Mouse (Mus musculus) megakaryocyte, embryonic 14.5 days (primary cell): Measurements from ENCODE around the gene Sbk2. TPM values are rescaled to one million over a fixed set of nuclear protein-coding genes. Genes with fewer than 3 reads are reported as not detected.
"Not testable (repeated sequence)": the region's sequence is repeated elsewhere in the genome, so short reads cannot be mapped to it uniquely, and the experiment has no call there.

Source experiments
- H3K27me3 ChIP-seq: replicated peaks from 2 replicates; pipeline ENCODE3; 2012; ENCODE audit warnings: inconsistent platforms
- H3K36me3 ChIP-seq: replicated peaks from 2 replicates; pipeline ENCODE3; 2012; ENCODE audit warnings: low read length, inconsistent platforms, mixed read lengths
- H3K4me1 ChIP-seq: 2 replicates; pipeline ENCODE4 v1.6.1; 2012; ENCODE audit warnings: inconsistent platforms
- H3K4me3 ChIP-seq: replicated peaks from 2 replicates; pipeline ENCODE3; 2012; ENCODE audit warnings: moderate library complexity, mild to moderate bottlenecking, inconsistent platforms
- H3K9me3 ChIP-seq: 2 replicates; pipeline ENCODE4 v1.6.1; 2012; ENCODE audit warnings: inconsistent platforms
- FLI1 ChIP-seq: IDR thresholded peaks from 2 replicates; pipeline ENCODE4 v1.6.1; 2012; ENCODE audit warnings: low read length, inconsistent platforms, mixed read lengths
- GATA1 ChIP-seq: IDR thresholded peaks from 3 replicates; pipeline ENCODE4 v1.6.1; 2012; ENCODE audit warnings: mixed read lengths, low read length, inconsistent platforms, borderline replicate concordance
- polyA plus RNA-seq: library from polyadenylated mRNA; stranded (reverse); fragments of >175 nt; gene quantifications from 2 replicates; pipeline ENCODE4 v1.2.3, GENCODE M21; 2012; ENCODE audit warnings: low replicate concordance; ENCODE audit not compliant: insufficient read depth

Gene Sbk2
- polyA plus RNA-seq = 1.3 TPM in 1 of 2 replicates, not detected in the other

- no peaks in the 10 kb centered on the region for H3K36me3 ChIP-seq
- peak within 1 kb of the TSS; percentile 89 for H3K4me3 ChIP-seq
- H3K4me1 ChIP-seq = peaks cover 16% of the 10 kb centered on the region
- TF ChIP-seq FLI1 (no peak), GATA1 (no peak)
- peaks cover 27% of the 10 kb centered on the region for H3K27me3 ChIP-seq
- H3K9me3 ChIP-seq = no peaks in the 10 kb centered on the region
These were observed at the start of gene Sbk2 for GRCm38 (mm10) chr7:4964272-4964671. TSS of gene Sbk2 (minus strand) at chr7:4964406.

- TF ChIP-seq FLI1 = no peak
- no peak for TF ChIP-seq GATA1
- Histone ChIP-seq H3K27me3 (no peaks in the 10 kb centered on the region), H3K9me3 (0 out of 2 replicates have a peak, but pooled peaks cover 3% of the 10 kb centered on the region), H3K36me3 (peaks cover 67% of the 10 kb centered on the region), H3K4me1 (peaks cover 33% of the 10 kb centered on the region), H3K4me3 (peak overlapping the region; percentile 77)
These were observed 48.7 kb upstream of the Sbk2 start for GRCm38 (mm10) chr7:5012681-5013513.

GRCm38 (mm10) chr7:5008229-5008628, 44.0 kb upstream of the Sbk2 start:
- peaks cover 73% of the 10 kb centered on the region for H3K36me3 ChIP-seq
- no peak for TF ChIP-seq FLI1
- TF ChIP-seq GATA1 = no peak

GRCm38 (mm10) chr7:5002876-5003275, 38.7 kb upstream of the Sbk2 start:
- Histone ChIP-seq H3K9me3 (peaks cover 23% of the 10 kb centered on the region), H3K36me3 (peaks cover 19% of the 10 kb centered on the region)
- H3K4me3 ChIP-seq, H3K4me1 ChIP-seq, H3K27me3 ChIP-seq: not testable (repeated sequence)

More at GRCm38 (mm10) chr7:5008229-5008628, 44.0 kb upstream of the Sbk2 start:
- Histone ChIP-seq H3K9me3 (peaks cover 9% of the 10 kb centered on the region), H3K4me1 (peaks cover 21% of the 10 kb centered on the region), H3K4me3 (no peak overlapping the region), H3K27me3 (no peaks in the 10 kb centered on the region)

- no peak for TF ChIP-seq GATA1
- no peak for TF ChIP-seq FLI1
- no peaks in the 10 kb centered on the region for H3K36me3 ChIP-seq
- no peaks in the 10 kb centered on the region for H3K27me3 ChIP-seq
- H3K4me3 ChIP-seq = no peak overlapping the region
- H3K4me1 ChIP-seq = peaks cover 20% of the 10 kb centered on the region
- H3K9me3 ChIP-seq = peaks cover 24% of the 10 kb centered on the region
These were observed 35.7 kb upstream of the Sbk2 start for GRCm38 (mm10) chr7:4999876-5000275.

- Histone ChIP-seq H3K4me3 (peak overlapping the region; percentile 93), H3K36me3 (peaks cover 26% of the 10 kb centered on the region), H3K27me3 (peaks cover 5% of the 10 kb centered on the region), H3K9me3 (peaks cover 30% of the 10 kb centered on the region), H3K4me1 (peaks cover 22% of the 10 kb centered on the region)
- no peak for TF ChIP-seq GATA1
These were observed 32.7 kb upstream of the Sbk2 start for GRCm38 (mm10) chr7:4996934-4997333.

- Histone ChIP-seq H3K4me3 (peak within 1 kb of the TSS; percentile 93), H3K9me3 (peaks cover 35% of the 10 kb centered on the region), H3K27me3 (peaks cover 5% of the 10 kb centered on the region), H3K4me1 (peaks cover 22% of the 10 kb centered on the region), H3K36me3 (peaks cover 26% of the 10 kb centered on the region)
- no peak for TF ChIP-seq GATA1
- no peak for TF ChIP-seq FLI1
These were observed 32.0 kb upstream of the Sbk2 start, which contains the start of gene Zfp579 for GRCm38 (mm10) chr7:4996003-4996895. TSS of gene Zfp579 (minus strand) at chr7:4996158.

GRCm38 (mm10) chr7:4995268-4996002, 31.2 kb upstream of the Sbk2 start:
- no peak for TF ChIP-seq GATA1
- TF ChIP-seq FLI1 = no peak
- H3K4me1 ChIP-seq = peaks cover 22% of the 10 kb centered on the region
- peak overlapping the region; percentile 93 for H3K4me3 ChIP-seq
- peaks cover 44% of the 10 kb centered on the region for H3K9me3 ChIP-seq
- H3K36me3 ChIP-seq = peaks cover 26% of the 10 kb centered on the region
- H3K27me3 ChIP-seq = peaks cover 5% of the 10 kb centered on the region
